Mouse (Mus musculus) layer of hippocampus, adult 18-20 months (tissue): ENCODE data around the gene G6pc. TPM values are rescaled to one million over a fixed set of nuclear protein-coding genes. Genes with fewer than 3 reads are reported as not detected.
"Not testable (repeated sequence)": the region's sequence is repeated elsewhere in the genome, so short reads cannot be mapped to it uniquely, and the experiment has no call there.

Experiments used
- DNase-seq, 2 experiments: peaks; one replicate each; pipeline ENCODE4 v3.0.0; 2022; ENCODE audit warnings: low spot score in 2 of 2
- total RNA-seq, 2 experiments: library from RNA; stranded (reverse); gene quantifications; 2 replicates each; pipeline ENCODE4 v1.2.3; 2021

The G6pc gene
- total RNA-seq, 2 experiments from 2014 or later: not detected

GRCm38 (mm10) chr11:101354438-101355010, 12.8 kb upstream of the G6pc start:
- no peak for DNase-seq

DNA sequence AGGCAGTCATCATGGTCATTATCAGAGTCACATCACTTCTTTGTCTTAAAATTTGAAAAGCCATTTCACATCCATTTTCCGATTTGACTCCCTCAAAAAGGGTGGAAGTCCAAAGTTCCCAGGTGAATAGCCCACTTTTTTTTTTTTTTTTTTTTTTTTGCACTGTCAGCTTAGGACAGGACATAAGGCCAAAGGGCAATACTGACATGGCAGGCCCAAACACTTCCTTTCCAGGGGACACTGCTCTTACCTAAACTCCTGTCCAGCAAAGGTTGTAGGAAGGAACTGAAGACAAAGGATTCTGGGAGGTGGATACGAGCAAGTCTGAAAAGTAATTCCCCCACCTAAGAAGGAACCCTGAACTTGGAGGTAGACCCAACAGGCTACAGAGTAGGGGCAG, 11.4 kb upstream of the G6pc start:
- no peak for DNase-seq

GRCm38 (mm10) chr11:101357505-101358182, 9.7 kb upstream of the G6pc start:
- no peak for DNase-seq

DNA sequence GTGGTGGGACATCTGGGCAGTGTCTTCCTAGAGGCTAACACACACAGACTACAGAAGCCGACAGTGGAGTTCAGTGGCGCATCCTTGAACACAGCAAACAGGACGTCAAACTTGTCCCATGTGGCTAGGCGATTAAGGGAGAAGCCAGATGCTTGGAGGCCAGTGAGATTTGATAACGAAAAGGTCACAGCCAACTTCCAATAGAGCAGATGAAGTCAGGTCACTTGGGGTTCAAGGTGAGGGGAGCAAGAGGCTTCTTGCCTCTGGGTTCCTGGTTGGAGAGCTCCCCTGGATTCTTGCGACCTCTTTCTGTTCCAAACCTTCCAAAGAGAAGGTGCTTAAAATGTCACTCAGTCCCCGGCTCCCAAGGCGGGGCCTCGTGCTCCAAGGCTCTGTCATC, 7.6 kb upstream of the G6pc start:
- DNase-seq: no peak

- DNase-seq: no peak
Observed at GRCm38 (mm10) chr11:101360651-101361113, 6.7 kb upstream of the G6pc start.

DNA sequence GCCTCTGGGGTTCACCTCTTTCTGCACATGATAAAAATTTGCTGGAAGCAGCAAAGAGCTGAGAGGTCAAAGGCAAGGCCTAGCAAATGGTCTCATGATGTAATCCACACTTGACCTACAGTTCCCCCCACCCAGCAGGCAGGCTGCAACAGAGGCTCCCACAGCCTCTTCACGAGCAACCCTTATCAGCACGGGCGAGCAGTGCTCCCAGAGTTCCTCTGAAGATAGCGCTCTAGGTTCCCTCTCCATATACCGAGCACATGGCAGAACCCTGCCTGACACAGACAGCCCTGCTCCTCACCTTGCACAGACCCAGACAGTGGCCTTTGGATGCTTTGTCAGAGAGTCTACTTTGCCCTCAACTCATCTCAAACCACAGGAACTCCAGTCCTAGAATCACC, 2.8 kb upstream of the G6pc start:
- DNase-seq: no peak

- DNase-seq: no peak
Observed at GRCm38 (mm10) chr11:101370141-101370540, 2.8 kb downstream of the G6pc start.

GRCm38 (mm10) chr11:101374421-101374938, 7.1 kb downstream of the G6pc start:
- DNase-seq: no peak

DNA sequence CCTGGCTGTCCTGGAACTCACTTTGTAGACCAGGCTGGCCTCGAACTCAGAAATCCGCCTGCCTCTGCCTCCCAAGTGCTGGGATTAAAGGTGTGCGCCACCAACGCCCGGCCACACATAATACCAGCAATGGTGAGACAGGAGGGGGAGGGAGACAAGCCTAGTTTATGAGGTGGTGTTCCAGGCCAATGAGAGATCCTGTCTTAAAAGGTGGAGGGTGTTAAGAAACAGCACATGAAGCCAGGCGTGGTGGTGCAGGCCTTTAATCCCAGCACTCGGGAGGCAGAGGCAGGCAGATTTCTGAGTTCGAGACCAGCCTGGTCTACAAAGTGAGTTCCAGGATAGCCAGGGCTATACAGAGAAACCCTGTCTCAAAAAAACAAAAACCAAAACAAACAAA, 10.8 kb downstream of the G6pc start:
- not testable (repeated sequence) for DNase-seq

DNA sequence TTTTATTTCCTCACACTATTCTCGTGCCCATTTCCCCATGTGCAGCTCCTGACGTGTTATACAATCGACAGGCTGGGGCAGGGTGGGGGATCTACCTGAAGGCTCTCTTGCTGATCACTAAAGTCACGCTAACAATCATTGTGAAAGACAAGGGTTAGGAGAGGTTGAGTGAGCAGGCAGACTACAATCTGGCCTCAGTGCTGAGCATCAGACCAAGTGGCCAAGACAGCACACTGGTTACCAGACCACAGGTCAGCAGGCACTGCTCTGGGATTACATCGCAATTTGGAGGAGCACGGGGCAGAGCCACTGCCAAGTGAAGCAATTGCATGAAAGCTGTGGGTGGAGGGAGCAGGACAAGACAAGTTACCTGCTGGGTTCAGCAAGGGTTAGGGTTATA, 11.6 kb downstream of the G6pc start:
- DNase-seq: no peak

- no peak for DNase-seq
Observed at GRCm38 (mm10) chr11:101381817-101382216, 14.5 kb downstream of the G6pc start.

GRCm38 (mm10) chr11:101395110-101395509, 27.7 kb downstream of the G6pc start:
- DNase-seq: peak; percentile 56 to 83

DNA sequence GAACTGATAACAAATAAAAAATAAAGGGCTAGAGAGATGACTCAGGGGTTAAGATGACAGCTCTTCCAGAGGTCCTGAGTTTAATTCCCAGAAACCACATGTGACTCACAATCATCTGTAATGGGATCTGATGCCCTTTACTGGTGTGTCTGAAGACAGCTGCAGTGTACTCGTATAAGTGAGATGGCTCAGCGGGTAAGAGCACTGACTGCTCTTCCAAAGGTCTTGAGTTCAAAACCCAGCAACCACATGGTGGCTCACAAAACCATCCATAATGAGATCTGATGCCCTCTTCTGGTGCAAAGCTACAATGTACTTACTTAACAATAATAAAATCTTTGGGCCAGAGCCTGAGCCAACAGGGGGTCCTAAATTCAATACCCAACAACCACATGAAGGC, 47.9 kb downstream of the G6pc start:
- no peak for DNase-seq

GRCm38 (mm10) chr11:101416433-101417100, 49.2 kb downstream of the G6pc start:
- no peak for DNase-seq

DNA sequence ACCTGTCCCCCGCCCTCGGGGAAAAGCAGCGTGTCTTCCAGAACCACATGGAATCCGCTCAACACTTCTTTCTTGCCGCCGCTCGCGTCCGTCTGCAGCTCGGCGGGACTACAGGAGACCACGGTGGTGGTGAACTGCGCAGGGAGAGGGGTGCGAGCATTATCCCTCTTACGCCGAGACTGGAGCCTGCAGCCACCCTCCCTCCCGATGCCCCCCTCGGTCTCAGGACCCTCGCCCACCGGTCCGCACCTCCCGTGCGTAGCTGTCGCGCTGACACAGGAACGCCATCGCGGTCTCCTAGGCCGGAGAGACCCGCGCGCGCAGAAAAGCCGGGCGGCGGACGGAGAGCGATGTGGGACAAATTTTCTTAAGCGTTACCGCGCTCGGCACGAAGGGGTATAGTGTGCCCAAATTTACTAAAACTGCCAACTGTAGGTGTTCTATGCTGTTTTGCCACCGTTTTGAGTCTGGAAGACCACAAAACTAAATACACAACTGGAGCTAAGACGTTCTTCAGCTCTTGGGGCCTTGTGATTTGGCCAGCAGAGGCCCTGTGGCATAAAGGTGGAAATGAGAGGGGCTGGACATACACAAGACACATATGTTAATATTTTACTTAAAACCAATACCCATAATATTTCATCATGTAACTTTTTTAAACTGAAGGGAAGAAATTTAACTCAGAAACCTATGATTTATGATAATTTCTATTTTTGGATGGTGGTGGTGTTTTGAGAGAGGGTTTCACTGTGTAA, 49.9 kb downstream of the G6pc start, which contains the start of gene Aarsd1:
TSS of gene Aarsd1 (minus strand) at position 515 of the 755 bp plus-strand sequence.
- peak; percentile 81 to 93 for DNase-seq

GRCm38 (mm10) chr11:101418991-101419390, 51.6 kb downstream of the G6pc start:
- no peak for DNase-seq

- DNase-seq: no peak
Observed at GRCm38 (mm10) chr11:101419610-101420009, 52.2 kb downstream of the G6pc start.

GRCm38 (mm10) chr11:101420148-101420547, 52.8 kb downstream of the G6pc start:
- DNase-seq: no peak

DNA sequence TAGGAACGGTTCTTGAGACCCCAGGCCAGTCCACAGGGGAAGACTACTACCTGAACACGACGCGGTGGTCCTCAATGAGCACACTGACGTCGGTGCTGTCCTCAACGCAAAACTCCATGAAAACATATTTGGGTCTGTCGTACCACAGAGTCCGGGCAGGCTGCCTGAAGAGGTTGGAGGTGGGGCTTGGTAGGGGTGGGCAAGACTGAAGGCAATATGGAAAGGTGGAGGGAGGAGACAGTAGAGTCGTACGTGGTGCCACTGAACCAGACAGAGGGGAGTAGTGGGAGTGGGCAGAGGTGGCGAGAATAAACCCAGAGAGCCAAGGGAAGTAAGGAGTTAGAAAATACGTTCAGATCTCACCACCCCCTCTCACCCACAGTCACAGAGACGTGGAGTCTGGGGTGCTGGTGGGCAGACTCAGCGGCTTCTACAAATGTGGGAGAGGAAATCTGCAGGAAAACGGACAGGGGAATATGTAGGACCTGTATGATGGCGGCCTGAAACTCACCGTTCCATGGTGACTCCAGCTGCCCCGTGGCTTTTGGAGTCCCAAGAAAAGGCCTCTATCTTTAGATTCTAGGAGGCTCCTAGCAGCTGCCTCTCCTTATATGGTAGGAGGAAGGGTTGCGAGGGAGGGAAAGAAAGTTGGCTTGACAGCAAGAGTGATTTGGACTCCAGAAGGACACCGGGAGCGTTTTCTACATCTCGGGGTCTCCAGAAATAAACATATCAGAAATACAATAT, 56.9 kb downstream of the G6pc start, which contains the start of gene Gm27029:
TSS of gene Gm27029 (minus strand) at position 692 of the 747 bp plus-strand sequence.
- DNase-seq: no peak
